11 mouse cellular contexts compared by ENCODE assay signal in genomic region chr19:45917856-45918255, GRCm38 (mm10).
DNase-seq lines count a peak whose midpoint lies in the region; ATAC-seq and TF ChIP-seq lines count a peak whose summit lies in the region.
"Had no signal": no experiment of that assay in that cellular context is flagged by ENCODE, and none has a peak within 500 bp of the region (broad histone marks: within the 10 kb centered on the region; RNA-seq: fewer than 3 reads in every experiment).

No protein-coding gene starts in this region.

- no peak overlapping the region for H3K4me3 ChIP-seq in hindbrain, embryonic 16.5 days (ENCODE audit: low read length)
- no peak overlapping the region for H3K4me3 ChIP-seq in hindbrain, embryonic 11.5 days (ENCODE audit: low read depth, low read length)
- H3K4me3 ChIP-seq: limb, embryonic 15.5 days; lung, embryonic 15.5 days had no signal

- peak; percentile 56; the same call in 1 of the 2 replicates for ATAC-seq in hindbrain, embryonic 16.5 days
- ATAC-seq in hindbrain, embryonic 11.5 days (ENCODE audit: low FRiP score) = no peak

- no peak overlapping the region for H3K9ac ChIP-seq in hindbrain, embryonic 16.5 days (ENCODE audit: low read depth, low read length)
- H3K9ac ChIP-seq in hindbrain, embryonic 11.5 days (ENCODE audit: low read depth, low read length) = no peak overlapping the region
- H3K9ac ChIP-seq: limb, embryonic 15.5 days; lung, embryonic 15.5 days had no signal

- TF ChIP-seq POLR2A in brain, embryonic 14.5 days (IDR thresholded peaks at IDR 0.05; ENCODE audit: borderline replicate concordance, extremely low read depth, insufficient read depth, insufficient read length, poor library complexity, severe bottlenecking) = no peak

- no peaks in the 10 kb centered on the region for H3K27me3 ChIP-seq in hindbrain, embryonic 16.5 days (replicated peaks; ENCODE audit: control insufficient read depth, insufficient read depth, low read length)
- H3K27me3 ChIP-seq in hindbrain, embryonic 11.5 days (ENCODE audit: control insufficient read depth, insufficient read depth, low read length) = no peaks in the 10 kb centered on the region
- H3K27me3 ChIP-seq: limb, embryonic 15.5 days; lung, embryonic 15.5 days had no signal

- no peak overlapping the region for H3K27ac ChIP-seq in hindbrain, embryonic 16.5 days (ENCODE audit: low read depth, low read length)
- no peak overlapping the region for H3K27ac ChIP-seq in hindbrain, embryonic 11.5 days (ENCODE audit: low read depth, low read length)
- H3K27ac ChIP-seq: limb, embryonic 15.5 days; lung, embryonic 15.5 days had no signal

- no peak overlapping the region for H3K4me2 ChIP-seq in hindbrain, embryonic 16.5 days (ENCODE audit: low read length)
- H3K4me2 ChIP-seq in hindbrain, embryonic 11.5 days (replicated peaks; ENCODE audit: low read depth, low read length) = no peak overlapping the region
- H3K4me2 ChIP-seq: limb, embryonic 15.5 days; lung, embryonic 15.5 days had no signal

- intact Hi-C loops in left cerebral cortex, postnatal 25 days (cut with DNase I) = loop anchor here (1.0 kb wide), 1 partner anchor 29 kb away; no protein-coding TSS in a partner anchor
- intact Hi-C loops in gastrocnemius, postnatal 14 days (cut with DNase I; ENCODE audit: low total_unique reads) = no loop called here

- H3K9me3 ChIP-seq in hindbrain, embryonic 16.5 days (ENCODE audit: control insufficient read depth, low read length) = no peaks in the 10 kb centered on the region
- no peaks in the 10 kb centered on the region for H3K9me3 ChIP-seq in hindbrain, embryonic 11.5 days (ENCODE audit: control insufficient read depth, low read length)
- H3K9me3 ChIP-seq: limb, embryonic 15.5 days; lung, embryonic 15.5 days had no signal

- H3K4me1 ChIP-seq in hindbrain, embryonic 16.5 days (ENCODE audit: control insufficient read depth, insufficient read depth, low read depth, low read length) = no peaks in the 10 kb centered on the region; the same call in 1 of the 2 replicates
- H3K4me1 ChIP-seq in hindbrain, embryonic 11.5 days (replicated peaks; ENCODE audit: control insufficient read depth, insufficient read depth, low read length) = no peaks in the 10 kb centered on the region
- H3K4me1 ChIP-seq: limb, embryonic 15.5 days; lung, embryonic 15.5 days had no signal

- no peak for TF ChIP-seq CTCF in brain, embryonic 14.5 days (IDR thresholded peaks at IDR 0.05; ENCODE audit: borderline replicate concordance, extremely low read depth, insufficient read depth, insufficient read length)

- 55% methylated on average over 3 of the region's 3 CpGs for WGBS in hindbrain, embryonic 16.5 days
- 85% methylated on average over 3 of the region's 3 CpGs for WGBS in hindbrain, embryonic 11.5 days

- H3K36me3 ChIP-seq in hindbrain, embryonic 16.5 days (ENCODE audit: control insufficient read depth, insufficient read depth, low read length) = no peaks in the 10 kb centered on the region
- H3K36me3 ChIP-seq in hindbrain, embryonic 11.5 days (ENCODE audit: control insufficient read depth, insufficient read depth, low read length) = no peaks in the 10 kb centered on the region

- DNase-seq in hindbrain, embryonic 11.5 days (ENCODE audit: low spot score) = no peak
- DNase-seq in adipocyte (ENCODE audit: low spot score) = peak; percentile 16
- DNase-seq in brain, embryonic 14.5 days (ENCODE audit: low read depth) = peak; percentile 71
- peak; percentile 54 to 86 for DNase-seq in left cerebral cortex, postnatal 25 days (ENCODE audit: low spot score in 2 of 2)
- DNase-seq in kidney, postnatal 25 days = no peak
- DNase-seq in gastrocnemius, postnatal 14 days = no peak
- DNase-seq in adrenal gland, adult 2 months = no peak
- DNase-seq: kidney, postnatal 36 days had no signal

Comparison
In these comparisons a context has a peak if more than half of its experiments do, and no peak if none do; other contexts are left out.
1. DNase-seq: peak in adipocyte (single experiment), brain, embryonic 14.5 days (single experiment) and left cerebral cortex, postnatal 25 days (2 of 2); none in hindbrain, embryonic 11.5 days (single experiment), kidney, postnatal 25 days (0 of 2), gastrocnemius, postnatal 14 days (single experiment) and adrenal gland, adult 2 months (single experiment).